Mouse (Mus musculus) liver, embryonic 12.5 days (tissue): ENCODE data around the gene Themis. TPM values are rescaled to one million over a fixed set of nuclear protein-coding genes. Genes with fewer than 3 reads are reported as not detected.

Source experiments
- ATAC-seq: fragments of 200-750 bp; cut with Nextera tagmentation; 2 replicates; pipeline ENCODE4 v1.8.0; 2017; ENCODE audit warnings: moderate number of reproducible peaks, mild to moderate bottlenecking, moderate library complexity
- H3K27ac ChIP-seq: fragments of 300-500 bp; sonication (generic); 2 replicates; pipeline ENCODE4 v1.5.1; 2016; ENCODE audit warnings: mild to moderate bottlenecking
- H3K27me3 ChIP-seq: fragments of 300-500 bp; sonication (generic); replicated peaks from 2 replicates; pipeline ENCODE4 v1.6.1; 2016; ENCODE audit warnings: mild to moderate bottlenecking, moderate library complexity
- H3K36me3 ChIP-seq: fragments of 300-500 bp; sonication (generic); 2 replicates; pipeline ENCODE4 v1.6.1; 2016; ENCODE audit warnings: mild to moderate bottlenecking, moderate library complexity
- H3K4me1 ChIP-seq: fragments of 300-500 bp; sonication (generic); 2 replicates; pipeline ENCODE4 v1.6.1; 2016
- H3K4me2 ChIP-seq: fragments of 300-500 bp; sonication (generic); 2 replicates; pipeline ENCODE4 v1.6.1; 2016; ENCODE audit warnings: mild to moderate bottlenecking, moderate library complexity
- H3K4me3 ChIP-seq: fragments of 300-500 bp; sonication (generic); 2 replicates; pipeline ENCODE4 v1.5.1; 2016; ENCODE audit warnings: mild to moderate bottlenecking, moderate library complexity
- H3K9ac ChIP-seq: fragments of 300-500 bp; sonication (generic); 2 replicates; pipeline ENCODE4 v1.6.1; 2016; ENCODE audit warnings: mild to moderate bottlenecking, moderate library complexity
- H3K9me3 ChIP-seq: fragments of 300-500 bp; sonication (generic); replicated peaks from 2 replicates; pipeline ENCODE4 v1.6.1; 2016; ENCODE audit warnings: mild to moderate bottlenecking, moderate library complexity
- WGBS: fragments of 180-500 bp; shearing (Covaris S2); methylation state at CpG from one replicate; pipeline ENCODE4 v1.1.7; 2016; ENCODE audit not compliant: insufficient replicate concordance; 5-methylcytosine and 5-hydroxymethylcytosine counted together
- polyA plus RNA-seq: library from polyadenylated mRNA; unstranded; fragments of >200 nt; fragmentation: Nextera tagmentation; extraction: Ambion mirVana; gene quantifications from 2 replicates; pipeline ENCODE4 v1.2.1, GENCODE M21; 2016

The Themis gene
- not detected in 2 replicates for polyA plus RNA-seq

DNA sequence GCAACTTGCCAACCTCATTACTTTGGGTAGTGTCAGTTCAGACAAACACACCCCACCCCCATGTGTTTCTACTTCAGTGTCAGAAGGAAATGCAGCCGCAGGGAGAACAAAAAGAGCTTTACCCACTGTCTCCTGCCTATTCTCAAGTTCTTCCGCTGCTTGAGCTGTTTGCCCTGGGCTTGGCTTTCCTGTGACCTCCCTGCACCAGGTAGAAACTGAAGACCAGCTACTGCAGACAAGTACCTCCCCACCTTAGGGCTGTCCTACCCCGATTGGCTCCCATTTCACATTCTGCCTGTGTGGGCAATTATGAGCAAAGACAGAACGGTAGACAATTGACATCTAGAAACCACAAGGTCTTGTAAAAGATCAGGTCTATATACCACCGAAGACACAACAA lies at the start of gene Themis:
Gene Themis (plus strand): TSS at position 100 of the 400 bp plus-strand sequence.
- no peaks in the 10 kb centered on the region for H3K4me1 ChIP-seq
- H3K9me3 ChIP-seq: no peaks in the 10 kb centered on the region
- no peak within 1 kb of the TSS for H3K4me3 ChIP-seq
- no peak within 1 kb of the TSS for H3K27ac ChIP-seq
- no peaks in the 10 kb centered on the region for H3K36me3 ChIP-seq
- ATAC-seq: no peak
- 39% methylated on average over 5 of the region's 5 CpGs for WGBS
- no peaks in the 10 kb centered on the region for H3K27me3 ChIP-seq
- H3K9ac ChIP-seq: no peak within 1 kb of the TSS
- H3K4me2 ChIP-seq: no peak within 1 kb of the TSS

DNA sequence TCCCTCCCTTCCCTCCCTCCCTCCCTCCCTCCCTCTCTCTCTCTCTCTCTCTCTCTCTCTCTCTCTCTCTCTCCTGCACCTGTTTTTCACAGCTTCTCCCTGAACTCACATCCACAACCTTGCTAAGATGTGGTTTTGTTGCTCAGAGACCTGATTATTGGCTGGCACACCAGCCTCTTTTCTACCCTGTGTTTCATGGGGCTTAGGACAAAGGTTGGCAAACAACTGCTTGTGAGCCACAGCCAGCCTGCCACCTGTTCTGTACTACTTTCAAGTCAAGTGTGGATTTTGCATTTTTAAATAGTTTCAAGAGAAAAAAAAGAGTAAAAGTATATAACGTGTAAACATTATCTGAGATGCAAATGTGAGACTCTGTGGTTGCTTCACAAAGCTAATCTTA lies 48.7 kb upstream of the Themis start:
- Histone ChIP-seq H3K9me3 (no peaks in the 10 kb centered on the region), H3K36me3 (no peaks in the 10 kb centered on the region), H3K27ac (no peak overlapping the region), H3K4me2 (no peak overlapping the region), H3K4me1 (no peaks in the 10 kb centered on the region), H3K9ac (no peak overlapping the region), H3K27me3 (no peaks in the 10 kb centered on the region), H3K4me3 (no peak overlapping the region)
- 87% methylated on average over 1 of the region's 1 CpGs for WGBS
- ATAC-seq: no peak

- H3K9me3 ChIP-seq: no peaks in the 10 kb centered on the region
- H3K4me1 ChIP-seq: no peaks in the 10 kb centered on the region
- no peak overlapping the region for H3K27ac ChIP-seq
- no peaks in the 10 kb centered on the region for H3K27me3 ChIP-seq
- ATAC-seq: no peak
- H3K4me2 ChIP-seq: no peak overlapping the region
- no peak overlapping the region for H3K9ac ChIP-seq
- no peak overlapping the region for H3K4me3 ChIP-seq
- no peaks in the 10 kb centered on the region for H3K36me3 ChIP-seq
Observed at GRCm38 (mm10) chr10:28636096-28636495, 32.1 kb upstream of the Themis start.

- ATAC-seq: no peak
- H3K4me2 ChIP-seq: no peak overlapping the region
- no peaks in the 10 kb centered on the region for H3K36me3 ChIP-seq
- H3K27ac ChIP-seq: no peak overlapping the region
- no peaks in the 10 kb centered on the region for H3K9me3 ChIP-seq
- H3K4me1 ChIP-seq: no peaks in the 10 kb centered on the region
- 80% methylated on average over 2 of the region's 2 CpGs for WGBS
- no peaks in the 10 kb centered on the region for H3K27me3 ChIP-seq
- no peak overlapping the region for H3K9ac ChIP-seq
- H3K4me3 ChIP-seq: no peak overlapping the region
Observed at GRCm38 (mm10) chr10:28641887-28642286, 26.3 kb upstream of the Themis start.

DNA sequence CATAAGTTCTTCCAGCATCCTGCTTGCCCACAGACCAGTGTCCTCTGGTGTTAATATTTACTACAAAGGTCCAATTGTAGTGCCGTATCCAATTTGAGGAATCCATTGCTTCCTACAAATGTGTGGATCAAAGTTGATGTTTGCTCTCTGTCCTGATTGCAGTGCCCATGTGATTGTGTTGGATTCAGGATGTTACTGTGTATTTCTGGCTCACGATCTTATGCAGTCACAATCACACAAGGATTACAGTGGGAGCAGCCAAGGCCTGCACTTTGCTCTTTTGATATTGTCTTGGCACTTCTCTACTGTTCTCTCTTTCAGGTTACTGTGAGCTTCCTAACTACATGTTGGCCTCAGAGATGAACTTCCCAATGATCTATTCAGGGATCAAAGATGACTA lies 20.3 kb upstream of the Themis start:
- ATAC-seq: no peak
- Histone ChIP-seq H3K4me2 (no peak overlapping the region), H3K4me1 (no peaks in the 10 kb centered on the region), H3K27me3 (no peaks in the 10 kb centered on the region), H3K27ac (no peak overlapping the region), H3K4me3 (no peak overlapping the region), H3K36me3 (no peaks in the 10 kb centered on the region), H3K9ac (no peak overlapping the region), H3K9me3 (no peaks in the 10 kb centered on the region)
- 81% methylated on average over 2 of the region's 2 CpGs for WGBS

DNA sequence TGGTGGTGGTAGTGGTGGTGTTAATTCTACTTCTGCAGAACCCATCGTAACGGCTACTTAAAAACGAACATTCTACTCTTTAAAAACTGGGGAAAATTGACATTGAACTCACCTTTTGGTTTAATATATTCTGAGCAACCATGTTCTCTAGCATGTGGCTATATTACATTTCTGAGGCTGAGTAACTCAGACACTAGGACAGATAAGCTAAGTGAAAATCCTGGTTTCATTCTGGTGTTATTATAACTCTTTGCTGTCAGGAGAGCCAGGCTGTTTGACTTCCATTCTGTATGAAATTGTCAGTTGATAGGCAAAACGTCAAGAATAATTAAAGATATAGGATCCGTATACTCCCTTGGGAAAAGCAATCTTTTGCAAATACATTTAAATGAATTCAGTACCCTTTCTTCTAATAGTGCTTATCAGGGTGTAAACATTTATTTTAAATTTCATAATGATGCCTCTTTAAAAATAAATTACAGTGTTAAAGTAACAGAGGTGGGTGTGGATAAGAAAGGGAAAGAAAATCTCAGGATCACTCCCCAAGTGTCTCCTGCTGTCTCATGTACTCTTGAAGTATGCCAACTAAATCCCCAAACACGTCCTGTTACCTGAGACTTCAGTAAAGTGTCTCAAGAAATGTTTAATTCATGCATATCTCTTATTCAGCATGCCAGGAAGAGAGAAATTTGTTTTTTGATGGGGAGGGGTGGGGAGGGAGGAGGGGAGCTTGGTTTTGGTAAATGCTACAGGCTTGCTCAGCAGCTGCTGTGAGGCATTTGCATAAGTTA lies 18.9 kb upstream of the Themis start:
- H3K4me3 ChIP-seq: no peak overlapping the region
- ATAC-seq: no peak
- H3K4me1 ChIP-seq: no peaks in the 10 kb centered on the region
- H3K9ac ChIP-seq: no peak overlapping the region
- H3K27me3 ChIP-seq: no peaks in the 10 kb centered on the region
- no peak overlapping the region for H3K27ac ChIP-seq
- H3K9me3 ChIP-seq: no peaks in the 10 kb centered on the region
- WGBS: 66% methylated on average over 6 of the region's 6 CpGs
- H3K4me2 ChIP-seq: no peak overlapping the region
- no peaks in the 10 kb centered on the region for H3K36me3 ChIP-seq

DNA sequence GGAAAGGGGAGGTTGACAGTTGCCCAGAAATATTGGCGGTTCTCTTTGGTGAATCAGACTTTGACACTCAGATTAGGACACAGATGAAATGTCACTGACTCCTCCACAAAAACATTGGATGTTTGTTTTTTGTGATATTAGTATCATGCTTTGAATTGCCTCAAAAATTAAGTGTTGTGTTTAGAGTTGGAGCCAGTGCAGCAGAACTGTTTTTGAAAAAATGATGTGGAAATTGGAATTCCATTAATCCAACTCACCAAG lies 18.3 kb upstream of the Themis start:
- whole genome bisulfite sequencing: 33% methylated on average over 1 of the region's 1 CpGs
- H3K36me3 ChIP-seq: no peaks in the 10 kb centered on the region
- no peak overlapping the region for H3K27ac ChIP-seq
- ATAC-seq: no peak
- H3K4me1 ChIP-seq: no peaks in the 10 kb centered on the region
- no peak overlapping the region for H3K4me2 ChIP-seq
- H3K4me3 ChIP-seq: no peak overlapping the region
- H3K27me3 ChIP-seq: no peaks in the 10 kb centered on the region
- no peaks in the 10 kb centered on the region for H3K9me3 ChIP-seq
- H3K9ac ChIP-seq: no peak overlapping the region

GRCm38 (mm10) chr10:28651910-28652309 lies 16.2 kb upstream of the Themis start:
- ATAC-seq: no peak
- Histone ChIP-seq H3K27me3 (no peaks in the 10 kb centered on the region), H3K9me3 (no peaks in the 10 kb centered on the region), H3K4me2 (no peak overlapping the region), H3K4me3 (no peak overlapping the region), H3K27ac (no peak overlapping the region), H3K36me3 (no peaks in the 10 kb centered on the region), H3K4me1 (no peaks in the 10 kb centered on the region), H3K9ac (no peak overlapping the region)
- WGBS: 48% methylated on average over 2 of the region's 2 CpGs

DNA sequence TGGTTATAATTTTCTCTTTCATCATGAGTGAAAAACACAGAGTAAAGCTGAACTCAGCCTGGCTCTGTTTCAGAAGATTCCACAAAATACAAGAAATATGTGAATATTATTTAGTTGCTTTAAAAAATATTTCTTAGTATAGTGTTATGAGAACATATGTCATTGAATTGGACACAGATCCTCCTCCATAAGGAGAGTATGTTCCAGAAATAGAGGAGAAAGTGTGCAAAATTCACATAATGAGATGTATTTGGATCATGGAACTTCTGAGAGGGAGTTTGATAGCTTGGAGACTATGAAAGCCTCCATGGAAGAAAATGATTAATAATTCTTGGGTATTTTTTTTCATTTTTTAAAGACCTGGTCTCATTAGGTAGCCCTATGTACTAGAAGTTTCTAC lies 13.4 kb upstream of the Themis start:
- H3K4me1 ChIP-seq: no peaks in the 10 kb centered on the region
- H3K27ac ChIP-seq: no peak overlapping the region
- H3K4me3 ChIP-seq: no peak overlapping the region
- no peaks in the 10 kb centered on the region for H3K9me3 ChIP-seq
- no peak for ATAC-seq
- H3K9ac ChIP-seq: no peak overlapping the region
- no peak overlapping the region for H3K4me2 ChIP-seq
- H3K36me3 ChIP-seq: no peaks in the 10 kb centered on the region
- H3K27me3 ChIP-seq: no peaks in the 10 kb centered on the region

- no peak overlapping the region for H3K4me2 ChIP-seq
- no peak for ATAC-seq
- H3K9ac ChIP-seq: no peak overlapping the region
- H3K4me3 ChIP-seq: no peak overlapping the region
- no peaks in the 10 kb centered on the region for H3K4me1 ChIP-seq
- no peaks in the 10 kb centered on the region for H3K9me3 ChIP-seq
- WGBS: 53% methylated on average over 6 of the region's 6 CpGs
- no peaks in the 10 kb centered on the region for H3K36me3 ChIP-seq
- H3K27me3 ChIP-seq: no peaks in the 10 kb centered on the region
- H3K27ac ChIP-seq: no peak overlapping the region
Observed at GRCm38 (mm10) chr10:28665141-28665540, 3.0 kb upstream of the Themis start.

GRCm38 (mm10) chr10:28673931-28674330 lies 5.8 kb downstream of the Themis start:
- H3K27me3 ChIP-seq: no peaks in the 10 kb centered on the region
- WGBS: 73% methylated on average over 3 of the region's 3 CpGs
- no peaks in the 10 kb centered on the region for H3K4me1 ChIP-seq
- no peak overlapping the region for H3K4me2 ChIP-seq
- H3K9ac ChIP-seq: no peak overlapping the region
- ATAC-seq: no peak
- no peak overlapping the region for H3K4me3 ChIP-seq
- H3K36me3 ChIP-seq: no peaks in the 10 kb centered on the region
- H3K9me3 ChIP-seq: no peaks in the 10 kb centered on the region
- H3K27ac ChIP-seq: no peak overlapping the region

- H3K9ac ChIP-seq: no peak overlapping the region
- ATAC-seq: no peak
- WGBS: 59% methylated on average over 2 of the region's 2 CpGs
- no peak overlapping the region for H3K4me3 ChIP-seq
- no peak overlapping the region for H3K27ac ChIP-seq
- no peaks in the 10 kb centered on the region for H3K36me3 ChIP-seq
- no peaks in the 10 kb centered on the region for H3K9me3 ChIP-seq
- H3K27me3 ChIP-seq: no peaks in the 10 kb centered on the region
- H3K4me1 ChIP-seq: no peaks in the 10 kb centered on the region
- H3K4me2 ChIP-seq: no peak overlapping the region
Observed at GRCm38 (mm10) chr10:28675337-28675736, 7.2 kb downstream of the Themis start.

- H3K27me3 ChIP-seq: no peaks in the 10 kb centered on the region
- H3K4me2 ChIP-seq: no peak overlapping the region
- no peaks in the 10 kb centered on the region for H3K4me1 ChIP-seq
- no peaks in the 10 kb centered on the region for H3K36me3 ChIP-seq
- H3K9ac ChIP-seq: no peak overlapping the region
- ATAC-seq: no peak
- H3K27ac ChIP-seq: no peak overlapping the region
- no peak overlapping the region for H3K4me3 ChIP-seq
- 55% methylated on average over 6 of the region's 6 CpGs for WGBS
- H3K9me3 ChIP-seq: no peaks in the 10 kb centered on the region
Observed at GRCm38 (mm10) chr10:28694981-28695380, 26.8 kb downstream of the Themis start.
